Mouse (Mus musculus): ENCODE measurements around the gene Gcm2. TPM values are rescaled to one million over a fixed set of nuclear protein-coding genes. Genes with fewer than 3 reads are reported as not detected.
A peak's percentile ranks its signal among the peaks of the same experiment; 100 is the strongest.

Gcm2 gene
- total RNA-seq (2021): not detected

DNA sequence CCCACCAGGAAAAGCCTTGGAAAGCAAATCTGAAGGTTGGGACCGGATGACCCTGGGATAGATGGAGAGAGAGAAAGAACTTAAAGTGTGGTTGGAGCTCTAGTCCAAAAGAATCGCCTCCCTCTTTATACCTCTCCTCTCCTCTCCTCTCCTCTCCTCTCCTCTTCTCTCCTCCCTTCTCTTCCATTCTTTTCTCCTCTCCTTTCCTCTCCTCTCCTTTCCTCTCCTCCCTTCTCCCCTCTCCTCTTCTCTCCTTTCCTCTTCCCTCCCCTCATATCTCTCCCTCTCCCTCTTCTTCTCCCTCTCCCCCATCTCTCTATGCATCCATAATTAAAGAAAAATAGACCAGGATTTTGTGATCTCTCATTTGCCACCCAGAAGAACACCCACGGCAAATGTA lies at the start of gene Gcm2:
TSS of gene Gcm2 (minus strand) at position 101 of the 400 bp plus-strand sequence.
- no peak for DNase-seq
- intact Hi-C loops (cut with DNase I): no loop called here

DNA sequence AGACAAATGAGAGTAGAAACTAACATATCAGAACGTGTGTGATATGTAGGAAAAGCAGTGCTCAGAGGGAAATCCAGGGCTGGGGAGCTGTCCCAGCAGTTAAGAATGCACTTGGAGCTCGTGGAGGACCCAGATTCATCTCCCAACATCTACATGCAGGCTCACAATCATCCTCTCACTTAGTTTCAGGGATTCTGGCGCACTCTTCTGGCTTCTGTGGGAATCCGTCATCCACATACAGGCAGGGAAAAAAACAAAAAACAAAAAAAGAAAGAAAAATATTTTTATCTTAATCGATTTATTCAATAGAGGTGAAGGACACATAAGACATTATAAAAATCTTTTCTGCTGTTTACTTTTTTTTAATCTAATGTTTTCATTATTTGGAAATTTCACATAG lies 47.6 kb upstream of the Gcm2 start:
- intact Hi-C loops (cut with DNase I): no loop called here
- no peak for DNase-seq

DNA sequence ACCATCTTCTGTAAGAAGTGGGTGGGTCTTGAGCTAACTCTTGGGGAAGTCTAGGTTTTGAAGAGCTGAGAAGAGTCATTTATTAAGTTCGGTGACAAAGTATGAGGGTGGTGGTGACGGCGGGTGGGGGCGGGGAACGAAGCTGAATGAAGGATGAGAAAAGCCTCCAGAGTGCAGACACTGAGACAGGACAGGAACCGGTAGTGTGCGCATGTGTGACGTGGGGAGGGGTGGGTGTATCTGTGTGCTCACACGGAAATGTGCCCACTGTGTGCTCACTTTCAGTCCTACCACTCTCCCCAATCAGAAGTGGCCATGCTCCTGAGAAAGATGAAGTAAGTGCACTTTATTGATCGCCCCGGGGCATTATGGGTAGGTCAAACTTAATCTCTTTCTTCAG lies 42.3 kb upstream of the Gcm2 start:
- DNase-seq: no peak

DNA sequence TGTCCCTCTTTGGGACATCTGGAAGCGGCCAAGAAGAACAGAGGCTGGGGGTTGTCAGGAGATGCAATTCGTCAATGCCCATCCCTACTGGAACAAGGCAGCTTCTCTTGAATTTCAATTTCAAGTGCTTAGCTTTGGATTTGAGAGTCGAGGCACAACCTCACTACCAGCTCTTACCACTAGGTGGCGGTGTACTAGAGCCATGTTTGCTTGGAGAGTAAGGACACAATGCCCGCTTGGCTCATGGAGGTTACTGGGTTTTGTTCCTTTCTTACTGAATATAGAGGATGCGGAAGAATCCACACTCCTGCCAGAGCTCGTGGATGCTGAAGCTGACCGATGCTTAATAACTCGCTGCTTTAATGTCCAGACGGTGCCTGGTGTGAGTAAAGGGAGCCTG lies 35.4 kb upstream of the Gcm2 start:
- intact Hi-C loops (cut with DNase I): loop anchor here (1.0 kb wide), 1 partner anchor 92 kb away; no protein-coding TSS in a partner anchor
- peak; percentile 53 to 65 for DNase-seq

More for the DNA sequence above, 42.3 kb upstream of the Gcm2 start:
- intact Hi-C loops (cut with DNase I): no loop called here

DNA sequence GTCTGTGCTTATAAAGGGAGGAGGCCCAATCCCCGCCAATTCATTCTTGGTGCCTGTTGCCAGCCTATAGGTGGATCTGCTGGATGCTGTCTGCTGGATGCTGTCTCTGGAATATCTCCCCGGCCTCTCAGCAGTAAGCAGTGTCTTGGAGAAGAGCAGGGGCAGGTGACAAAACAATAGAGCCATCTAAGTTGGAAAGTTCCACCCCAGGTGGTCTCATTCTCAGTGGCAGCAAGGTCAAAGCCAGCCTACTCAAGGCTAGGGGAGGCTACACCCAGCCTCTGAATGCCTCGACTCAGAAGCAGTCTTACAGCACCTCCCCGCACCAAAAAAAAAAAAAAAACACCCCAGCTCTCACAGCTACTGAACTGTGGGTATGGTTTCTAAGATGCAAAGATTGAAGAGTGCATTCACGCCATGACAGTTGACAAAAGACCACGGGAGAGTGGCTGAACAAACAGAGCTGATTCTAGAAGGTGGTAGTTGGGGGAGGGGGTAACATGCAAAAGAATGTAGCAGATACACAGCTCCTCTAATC lies 34.7 kb upstream of the Gcm2 start:
- DNase-seq: no peak
- intact Hi-C loops (cut with DNase I): no loop called here

DNA sequence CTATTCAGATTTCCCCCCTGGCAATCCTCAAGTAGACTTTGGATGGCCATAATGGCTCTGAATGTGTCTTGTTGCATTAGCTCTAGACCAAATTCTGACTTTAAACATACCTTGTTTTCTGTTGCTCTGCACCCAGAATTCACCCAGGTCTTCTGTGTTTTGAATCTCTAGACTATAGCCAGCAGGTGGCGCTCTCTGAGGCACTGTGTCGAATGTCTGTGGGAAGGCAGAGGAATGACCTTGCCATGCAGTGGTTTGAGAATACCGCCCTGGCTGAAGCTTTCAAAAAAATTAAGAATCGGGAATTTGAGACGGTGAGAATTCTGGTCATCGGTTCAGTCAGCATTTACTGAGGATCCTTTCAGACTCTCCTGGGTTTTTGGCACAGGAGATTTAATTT lies 24.1 kb upstream of the Gcm2 start:
- intact Hi-C loops (cut with DNase I): loop anchor here (1.0 to 10.0 kb wide), 3 partner anchors 103 to 440 kb away; no protein-coding TSS in a partner anchor
- DNase-seq: peak; percentile 54 to 68

DNA sequence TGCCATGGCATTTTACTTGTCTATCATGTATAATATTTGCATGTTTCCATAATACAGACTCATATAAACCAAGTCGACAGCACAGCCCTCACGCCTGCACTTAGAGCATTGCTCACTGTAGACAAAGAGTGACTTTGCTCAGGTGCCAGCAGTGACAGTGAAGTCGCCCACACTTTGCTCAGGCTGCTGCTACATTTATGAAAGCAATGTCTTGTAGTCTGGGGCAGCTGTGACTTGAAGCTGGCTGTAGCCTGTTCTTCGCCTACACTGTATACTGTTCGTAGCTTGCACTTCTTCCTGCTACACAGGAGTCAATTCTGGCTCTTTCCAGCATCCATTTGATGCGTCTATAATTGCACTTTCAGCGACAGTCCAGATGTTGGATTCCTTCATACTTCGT lies 18.2 kb upstream of the Gcm2 start:
- DNase-seq: no peak
- intact Hi-C loops (cut with DNase I): no loop called here

DNA sequence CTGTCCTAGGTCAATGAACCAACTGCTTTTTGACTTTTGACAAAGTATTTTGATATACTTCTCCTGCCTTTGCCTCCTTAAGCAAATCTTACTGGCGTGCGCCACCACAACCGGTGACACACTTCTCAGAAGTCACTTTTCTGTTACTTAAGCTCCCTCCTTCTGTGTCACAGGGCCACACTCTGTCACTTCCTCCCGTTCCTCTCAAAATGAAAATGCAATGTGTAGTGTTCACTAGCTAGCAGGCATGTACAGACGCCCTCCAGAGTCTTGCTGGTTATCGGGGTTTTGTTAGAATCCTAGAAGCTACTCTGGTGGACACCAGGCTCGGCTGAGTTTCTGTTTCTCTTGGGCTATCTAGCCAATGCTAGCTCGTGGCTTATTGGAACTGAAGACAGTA lies 17.5 kb upstream of the Gcm2 start:
- intact Hi-C loops (cut with DNase I): no loop called here
- DNase-seq: no peak

DNA sequence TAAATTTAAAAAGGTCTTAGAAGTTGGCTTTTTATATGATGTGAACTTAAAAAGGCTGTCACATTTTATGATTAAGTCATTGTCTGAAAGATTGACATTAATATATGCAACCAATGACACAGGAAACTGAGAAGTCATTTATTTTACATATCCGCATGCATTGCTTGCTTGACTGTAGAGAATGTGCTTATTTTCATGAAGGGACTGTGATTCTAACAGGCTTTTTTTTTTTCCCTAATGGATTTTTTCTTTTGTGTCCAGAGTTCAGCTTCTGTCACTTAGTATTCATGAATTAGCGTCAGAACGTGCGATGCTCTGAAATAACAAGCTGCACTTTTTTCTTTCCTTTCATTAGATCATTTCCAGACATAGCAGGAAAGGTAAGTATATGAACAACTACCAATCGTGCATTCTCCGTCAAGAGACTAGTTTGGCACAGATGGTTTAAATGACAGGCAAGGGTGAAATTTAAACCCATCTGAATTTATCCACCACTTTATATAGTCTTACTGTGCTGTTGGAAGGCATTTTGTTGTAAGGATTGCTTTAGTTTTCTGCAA lies 12.9 kb upstream of the Gcm2 start:
- intact Hi-C loops (cut with DNase I): no loop called here
- no peak for DNase-seq

DNA sequence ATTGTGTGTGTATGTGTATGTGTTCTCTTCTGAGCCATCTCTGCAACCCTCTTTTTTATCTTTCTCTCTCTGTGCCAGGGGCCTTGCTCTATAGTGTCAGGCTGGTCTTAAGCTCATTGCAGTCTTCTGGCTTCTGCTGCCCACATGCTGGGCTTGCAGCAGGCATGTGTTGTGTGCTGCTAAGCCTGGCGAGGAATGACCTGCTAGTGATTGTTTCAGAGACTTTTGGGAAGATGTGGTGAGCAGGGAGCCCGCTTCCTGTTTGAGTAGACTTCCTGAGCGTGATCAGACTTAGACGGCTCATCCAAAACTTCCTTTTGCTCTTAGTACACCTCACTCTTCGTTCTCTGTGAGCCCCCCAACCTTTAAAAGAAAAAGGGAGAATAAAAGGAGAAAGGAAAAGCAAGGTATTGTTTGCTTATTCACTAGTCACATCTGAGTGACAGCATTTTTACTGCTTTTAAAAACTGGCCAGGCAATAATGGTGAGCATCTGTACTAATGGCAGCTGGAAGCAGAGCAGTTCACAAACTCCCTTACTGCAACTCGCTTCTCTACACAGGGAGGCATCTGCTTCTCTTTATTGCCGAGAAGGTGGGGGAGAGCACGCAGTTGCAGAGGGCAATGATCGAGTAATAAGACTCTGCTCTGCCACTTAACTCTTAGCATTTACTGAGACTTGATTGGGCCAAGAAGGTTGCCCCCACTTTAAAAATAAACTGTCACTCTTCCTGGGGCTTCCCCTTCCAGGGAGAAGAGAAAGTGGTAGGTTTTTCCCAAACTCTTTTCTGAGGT lies 8.5 kb upstream of the Gcm2 start:
- intact Hi-C loops (cut with DNase I): no loop called here
- DNase-seq: no peak

DNA sequence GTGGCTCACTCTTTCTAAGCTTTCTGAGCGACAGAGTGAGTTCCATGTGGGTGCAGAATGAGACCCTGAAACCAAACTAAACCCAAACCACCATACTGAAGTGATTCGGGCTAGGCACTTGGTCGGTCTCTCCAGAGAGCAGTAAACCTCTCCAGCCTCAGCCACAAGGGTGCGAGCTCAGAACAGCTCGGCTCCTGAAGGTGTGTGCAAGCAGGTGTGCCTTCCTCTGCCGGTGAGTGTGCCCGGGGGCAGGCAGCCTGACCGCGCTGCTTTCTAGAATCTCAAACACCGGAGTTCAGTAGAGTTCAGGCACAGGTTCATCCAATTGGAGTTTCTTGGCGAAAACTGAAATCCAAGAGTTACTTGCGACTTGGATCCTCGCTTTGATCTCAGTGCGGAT lies 3.1 kb upstream of the Gcm2 start, which contains the start of gene Sycp2l:
TSS of gene Sycp2l (plus strand) at position 368 of the 400 bp plus-strand sequence.
- intact Hi-C loops (cut with DNase I): no loop called here
- no peak for DNase-seq

DNA sequence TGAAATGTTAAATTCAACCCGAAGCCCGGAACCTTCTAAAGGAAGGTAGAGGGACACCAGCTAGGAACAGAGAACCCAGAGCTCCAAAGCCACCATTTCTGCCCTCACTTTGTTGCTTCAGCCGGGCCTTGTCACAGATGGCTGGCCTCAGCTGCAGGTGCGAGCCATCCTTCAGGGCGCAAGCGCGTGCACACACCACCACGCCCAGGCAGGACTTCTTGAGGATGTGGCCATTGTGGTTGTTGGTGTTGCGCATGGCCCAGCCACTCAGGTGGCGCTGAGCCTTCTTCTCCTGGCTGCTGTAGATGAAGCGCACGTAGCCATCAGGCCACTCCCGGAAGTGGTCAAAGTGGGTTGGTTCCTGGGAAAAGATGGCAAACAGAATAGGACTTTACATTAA lies 5.3 kb downstream of the Gcm2 start:
- intact Hi-C loops (cut with DNase I): no loop called here
- DNase-seq: no peak

DNA sequence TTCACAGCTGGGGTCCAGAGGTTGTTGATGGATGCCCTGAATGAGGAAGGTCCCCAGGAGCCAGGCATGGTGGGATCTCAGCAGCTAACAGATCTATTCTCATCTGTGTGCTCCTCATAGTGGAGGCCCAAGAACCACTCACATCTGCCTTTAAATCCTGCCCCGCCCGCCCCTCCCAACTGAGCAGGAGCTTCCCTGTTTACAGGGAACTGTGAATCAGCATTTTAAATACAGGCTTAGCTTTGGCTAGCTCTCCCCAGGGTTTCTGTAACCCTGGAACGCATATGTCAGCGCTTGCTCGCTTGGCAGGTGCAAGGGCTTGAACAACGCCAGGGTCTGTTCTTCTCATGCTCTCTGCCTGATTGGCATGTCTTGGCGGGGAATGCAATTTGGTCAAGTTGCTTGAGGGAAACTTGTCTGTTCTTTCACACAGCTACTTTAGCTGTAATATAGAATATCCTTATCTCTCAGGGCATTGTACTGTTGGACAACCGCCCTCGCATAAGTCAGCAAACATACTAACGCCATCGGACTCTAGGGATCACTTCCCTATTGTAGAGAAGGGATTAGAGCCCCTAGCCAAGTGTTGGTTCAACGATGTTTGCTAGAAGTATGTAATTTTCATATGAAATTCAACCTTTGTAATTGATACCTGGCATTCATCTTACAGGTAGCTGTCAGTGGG lies 6.9 kb downstream of the Gcm2 start:
- intact Hi-C loops (cut with DNase I): no loop called here
- no peak for DNase-seq

DNA sequence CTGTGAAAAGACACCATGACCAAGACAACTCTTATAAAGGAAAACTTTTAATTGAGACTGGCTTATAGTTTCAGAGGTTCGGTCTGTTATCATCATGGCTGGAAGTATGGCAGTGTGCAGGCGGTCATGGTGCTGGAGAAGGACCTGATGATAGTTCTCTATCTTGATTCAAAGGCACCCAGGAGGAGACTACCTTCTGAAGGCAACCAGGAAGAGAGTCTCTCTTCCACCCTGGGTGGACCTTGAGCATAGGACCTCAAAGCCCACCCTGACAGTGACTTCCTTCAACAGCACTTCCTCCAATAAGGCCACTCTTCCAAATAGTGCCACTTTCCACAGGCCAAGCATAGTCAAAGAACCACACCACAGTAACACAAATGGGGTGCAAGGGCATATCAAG lies 10.8 kb downstream of the Gcm2 start:
- DNase-seq: no peak
- intact Hi-C loops (cut with DNase I): no loop called here

DNA sequence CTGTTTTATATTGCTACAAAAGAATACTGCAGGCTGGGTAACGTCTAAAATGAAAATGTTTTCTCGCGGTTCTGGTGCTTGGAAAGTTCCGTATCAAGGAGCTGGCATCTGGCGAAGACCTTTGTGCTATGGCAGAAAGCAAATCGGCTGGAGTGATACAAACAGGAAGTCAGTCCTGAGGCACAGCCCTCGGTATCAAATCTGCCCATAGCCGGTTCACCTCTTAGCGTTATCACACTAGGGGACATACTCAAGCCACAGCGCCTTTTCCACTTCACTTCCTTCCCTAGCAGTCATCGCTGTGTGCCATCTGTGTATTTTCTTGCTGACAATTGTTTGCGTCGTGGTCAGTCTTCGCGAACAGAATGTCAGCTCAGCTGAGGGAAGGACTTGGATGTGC lies 12.5 kb downstream of the Gcm2 start:
- intact Hi-C loops (cut with DNase I): no loop called here
- DNase-seq: no peak

DNA sequence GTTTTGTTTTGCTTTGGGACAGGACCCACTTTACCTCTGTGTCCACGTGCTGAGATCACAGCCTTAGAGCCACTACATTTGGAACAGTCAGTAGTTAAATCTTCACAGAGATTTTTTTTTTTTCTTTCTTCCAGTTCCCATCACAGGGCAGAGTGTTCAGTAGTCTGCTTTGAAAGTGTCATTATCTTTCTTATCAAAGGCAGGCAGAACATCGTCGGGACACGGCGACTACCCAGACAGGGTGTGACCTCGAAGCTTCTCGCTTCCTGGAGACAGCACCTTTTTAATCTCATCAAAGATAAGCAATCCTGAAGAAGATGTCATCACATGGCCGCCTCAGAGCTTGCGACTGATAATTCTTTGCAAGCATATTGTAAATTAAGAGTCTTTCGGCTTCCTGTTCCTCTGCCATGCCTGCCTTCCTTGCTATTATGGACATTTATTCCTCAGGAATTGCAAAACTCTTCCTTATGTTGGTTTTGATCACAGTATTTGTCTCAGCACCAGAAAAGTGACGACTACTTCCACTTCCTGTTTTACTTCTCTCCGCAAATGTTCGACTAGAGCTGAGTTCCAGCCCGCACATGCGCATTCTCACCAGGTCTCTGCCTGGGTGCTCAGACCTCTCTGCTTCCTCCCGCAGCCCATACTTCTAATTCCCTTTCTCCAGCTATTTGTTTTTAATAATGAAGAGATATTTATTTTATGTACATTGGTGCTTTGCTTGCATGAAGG lies 13.3 kb downstream of the Gcm2 start:
- intact Hi-C loops (cut with DNase I): no loop called here

DNA sequence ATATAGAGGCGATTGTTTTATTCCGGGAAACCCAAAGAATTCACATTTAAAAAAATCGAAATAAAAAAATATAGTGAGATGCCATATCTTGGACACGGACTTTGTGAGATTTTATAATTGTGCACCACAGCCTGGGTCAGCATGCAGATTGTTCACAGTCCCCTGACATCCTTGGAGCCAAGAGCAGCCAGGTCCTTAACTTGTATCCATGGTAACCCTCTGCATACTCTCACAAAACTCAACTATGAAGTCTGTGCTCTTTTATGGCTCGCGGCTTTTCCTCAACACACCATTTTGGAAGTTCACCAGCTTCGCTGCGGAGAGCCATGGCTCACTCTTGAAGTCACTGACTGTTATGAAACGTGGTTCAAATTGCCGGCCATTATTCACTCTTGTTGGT lies 16.7 kb downstream of the Gcm2 start:
- DNase-seq: no peak
- intact Hi-C loops (cut with DNase I): no loop called here

More for the DNA sequence above, 13.3 kb downstream of the Gcm2 start:
- peak; percentile 18 to 29 for DNase-seq

DNA sequence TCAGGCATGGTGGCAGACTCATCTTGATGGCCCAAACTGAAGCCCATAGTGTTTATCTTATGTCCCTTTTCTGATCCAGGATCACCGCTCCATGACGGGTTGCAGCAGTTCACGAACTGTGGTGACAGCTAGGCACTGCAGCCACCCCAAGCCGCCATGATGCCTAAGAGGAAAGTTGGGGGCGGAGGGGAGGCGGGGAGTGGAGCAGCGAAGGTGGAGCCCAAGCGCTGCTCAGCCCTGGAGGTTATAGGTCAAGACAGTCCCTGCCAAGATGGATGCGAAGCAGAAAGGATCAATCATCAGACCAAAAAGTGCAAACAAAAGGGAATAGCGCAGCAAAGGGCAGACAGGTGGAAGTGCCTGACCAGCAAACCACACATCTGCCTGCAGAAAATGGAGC lies 19.6 kb downstream of the Gcm2 start:
- intact Hi-C loops (cut with DNase I): no loop called here
- DNase-seq: no peak

DNA sequence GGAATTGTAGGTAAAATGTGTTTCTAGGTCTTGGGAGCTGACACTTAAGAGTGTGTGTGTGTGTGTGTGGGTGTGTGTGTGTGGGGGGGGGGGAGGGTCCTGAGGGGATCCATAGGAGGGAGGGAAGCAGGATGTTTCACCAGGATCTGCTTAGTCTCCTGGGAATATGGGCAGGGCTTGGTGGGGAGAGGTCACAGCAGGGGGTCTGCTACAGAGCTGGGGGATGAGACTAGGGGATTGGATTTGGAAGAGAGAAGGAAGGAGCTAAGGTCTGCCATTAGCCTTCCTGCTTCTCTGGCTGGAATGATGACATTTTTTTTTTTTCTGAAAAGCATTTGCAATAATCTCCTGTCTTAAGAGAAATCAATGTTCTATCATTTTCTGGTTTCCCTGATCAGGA lies 22.1 kb downstream of the Gcm2 start:
- no peak for DNase-seq
- intact Hi-C loops (cut with DNase I): no loop called here

DNA sequence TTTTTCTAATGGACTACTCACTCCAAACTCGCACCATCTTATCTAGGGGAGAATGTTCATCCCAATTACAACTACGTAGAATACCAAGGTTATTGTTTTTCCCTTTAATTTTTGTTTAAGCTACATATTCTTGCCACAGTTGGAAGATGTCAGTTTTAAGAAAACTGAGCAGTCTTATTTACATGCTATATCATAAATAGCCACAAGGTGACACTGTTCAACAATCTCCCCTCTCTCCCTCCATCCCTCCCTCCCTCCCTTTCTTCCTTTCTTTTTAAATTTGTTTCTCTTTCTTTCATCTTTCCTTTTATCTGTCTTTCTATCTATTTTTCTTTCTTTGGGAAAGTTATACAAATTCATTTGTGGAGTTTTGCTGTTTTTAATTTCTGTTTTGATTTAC lies 25.7 kb downstream of the Gcm2 start:
- intact Hi-C loops (cut with DNase I): loop anchor here (2.0 kb wide), 1 partner anchor 154 kb away; no protein-coding TSS in a partner anchor
- DNase-seq: no peak

DNA sequence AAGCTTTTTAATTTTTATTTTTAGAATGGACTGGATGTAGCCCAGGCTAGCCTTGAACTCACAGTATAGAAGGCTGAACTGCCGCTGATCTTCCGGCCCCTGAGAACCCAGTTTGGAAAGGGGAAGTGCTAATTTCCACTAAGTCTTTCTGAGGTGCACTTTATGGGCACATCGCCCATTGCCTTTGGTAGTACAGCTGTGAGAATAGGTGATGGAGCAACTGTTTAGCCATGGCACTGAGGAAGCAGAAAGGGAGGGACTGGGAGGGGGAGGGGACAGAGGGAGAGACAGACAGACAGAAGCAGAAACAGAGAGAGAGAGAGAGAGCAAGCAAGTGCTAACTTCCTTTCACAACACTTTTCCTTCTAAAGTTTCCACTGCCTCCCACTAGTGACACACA lies 26.3 kb downstream of the Gcm2 start:
- intact Hi-C loops (cut with DNase I): loop anchor here (2.0 kb wide), 1 partner anchor 154 kb away; no protein-coding TSS in a partner anchor

More for the DNA sequence above, 26.3 kb downstream of the Gcm2 start:
- no peak for DNase-seq

All from heart, postnatal 36 days (tissue).